Mouse (Mus musculus) testis, adult 2 months (tissue): ENCODE measurements around the gene Rhof.
A peak's percentile ranks its signal among the peaks of the same experiment; 100 is the strongest.

Source experiments
- CTCF ChIP-seq: fragments of 200-500 bp; IDR thresholded peaks from 2 replicates; pipeline ENCODE4 v1.5.1; 2012; ENCODE audit warnings: low read depth, mild to moderate bottlenecking, inconsistent platforms, low read length, moderate library complexity; ENCODE audit not compliant: control insufficient read depth, insufficient read depth, insufficient replicate concordance
- POLR2A ChIP-seq: fragments of 200-500 bp; IDR thresholded peaks from 2 replicates; pipeline ENCODE4 v1.6.1; 2012; ENCODE audit warnings: low read depth, mild to moderate bottlenecking, inconsistent platforms, low read length, moderate library complexity; ENCODE audit not compliant: control insufficient read depth

GRCm38 (mm10) chr5:123076419-123077281, 55.8 kb downstream of the Rhof start:
- TF ChIP-seq POLR2A, result peak; percentile 27; the same call in 1 of the 2 replicates
- TF ChIP-seq CTCF, result no peak
